Mouse (Mus musculus): ENCODE measurements around the gene Hp. TPM values are rescaled to one million over a fixed set of nuclear protein-coding genes. Genes with fewer than 3 reads are reported as not detected.

Hp gene
- polyA plus RNA-seq, 1 experiment from 2014 or later, result 0.29 TPM

DNA sequence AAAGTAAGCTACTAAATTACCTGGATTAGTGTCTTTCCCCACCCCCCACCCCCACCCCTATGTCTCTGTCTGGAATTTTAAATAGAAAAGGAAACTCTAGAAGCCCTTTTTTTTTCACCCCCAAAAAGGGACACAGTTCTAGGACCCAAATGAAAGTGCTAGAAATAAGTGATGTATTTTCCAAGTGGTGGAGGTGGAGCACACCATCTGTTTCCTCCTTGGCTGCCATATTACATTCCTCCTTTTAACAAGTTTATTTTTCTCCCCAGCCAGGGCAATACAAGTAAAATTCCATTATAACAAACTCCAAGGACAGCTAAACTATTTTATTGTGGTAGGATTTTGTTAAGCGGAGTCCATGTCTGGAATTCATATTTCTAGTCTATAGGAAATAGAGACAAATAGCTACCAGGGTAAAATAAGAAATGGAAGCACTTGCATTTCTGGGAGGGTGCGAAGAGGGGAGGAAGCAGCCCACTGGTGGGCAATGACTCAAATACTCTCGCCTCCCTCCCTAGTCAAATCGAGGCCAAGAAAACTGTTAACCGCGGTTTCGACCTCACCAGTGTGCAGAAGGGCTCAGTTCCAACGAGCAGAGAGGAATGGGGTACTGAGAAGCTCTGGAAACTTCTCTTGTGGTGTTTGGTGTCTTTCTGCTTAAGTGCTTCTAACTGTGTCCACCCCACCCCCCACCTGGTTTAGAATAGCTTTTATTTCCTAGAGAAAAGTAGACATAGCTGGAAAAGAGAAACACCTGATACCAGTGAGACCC, 36.0 kb downstream of the Hp start:
- H3K36me3 ChIP-seq, result peaks cover 24% of the 10 kb centered on the region
- H3K4me1 ChIP-seq (replicated peaks), result no peaks in the 10 kb centered on the region
- no peaks in the 10 kb centered on the region for H3K27me3 ChIP-seq
- H3K27ac ChIP-seq, result no peak overlapping the region
- no peak overlapping the region for H3K9ac ChIP-seq
- no peak overlapping the region for H3K4me2 ChIP-seq
- H3K9me3 ChIP-seq, result no peaks in the 10 kb centered on the region
- no peak for ATAC-seq (ENCODE audit: low FRiP score)
- no peak overlapping the region for H3K4me3 ChIP-seq
- 86% methylated on average over 8 of the region's 8 CpGs for WGBS

DNA sequence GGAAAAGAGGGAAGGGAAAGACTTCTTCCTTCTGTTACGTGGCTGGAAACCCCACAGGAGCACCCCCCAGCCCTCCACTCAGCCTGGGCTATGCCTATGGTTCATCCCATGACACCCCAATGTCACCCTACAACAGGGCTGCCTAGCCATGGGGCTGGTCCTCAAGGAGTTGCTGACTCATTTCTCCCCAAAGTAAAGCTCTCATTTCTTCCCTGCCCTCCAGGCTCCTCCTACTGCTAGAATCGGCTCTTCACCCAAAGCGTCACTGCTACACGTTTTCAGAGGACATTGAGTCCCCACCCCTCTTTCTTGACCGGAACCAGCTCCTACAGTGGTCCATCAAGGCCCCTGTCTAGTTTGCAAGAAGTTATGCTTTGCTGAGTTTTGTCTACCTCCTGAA, 36.8 kb downstream of the Hp start:
- H3K9ac ChIP-seq, result no peak overlapping the region
- H3K27me3 ChIP-seq, result no peaks in the 10 kb centered on the region
- H3K36me3 ChIP-seq, result peaks cover 16% of the 10 kb centered on the region
- ATAC-seq (ENCODE audit: low FRiP score), result no peak
- no peak overlapping the region for H3K4me2 ChIP-seq
- no peaks in the 10 kb centered on the region for H3K4me1 ChIP-seq (replicated peaks)
- WGBS, result 78% methylated on average over 5 of the region's 5 CpGs
- H3K9me3 ChIP-seq, result no peaks in the 10 kb centered on the region
- no peak overlapping the region for H3K27ac ChIP-seq
- no peak overlapping the region for H3K4me3 ChIP-seq

DNA sequence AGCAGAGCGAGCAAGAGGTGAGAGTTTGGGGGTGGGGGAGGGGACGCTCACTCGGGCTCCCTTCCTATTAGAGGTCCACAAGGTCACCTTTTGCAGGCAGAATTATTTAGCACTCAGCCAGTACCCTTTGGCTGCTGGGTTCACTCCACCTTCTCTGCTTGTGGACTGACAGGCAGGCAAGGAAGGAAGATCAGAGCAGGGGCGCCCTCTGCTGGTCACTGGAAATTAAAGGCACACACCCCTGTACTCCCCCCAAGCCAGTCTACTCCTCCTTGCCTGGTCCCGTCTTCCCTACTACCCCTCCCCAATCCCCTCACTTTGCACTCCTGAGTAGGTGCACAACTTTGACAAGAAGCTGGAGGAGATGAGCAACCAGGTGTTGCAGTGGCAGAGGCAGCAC, 42.3 kb downstream of the Hp start:
- no peak overlapping the region for H3K4me3 ChIP-seq
- H3K27ac ChIP-seq, result peak overlapping the region; percentile 75
- no peaks in the 10 kb centered on the region for H3K27me3 ChIP-seq
- H3K4me1 ChIP-seq (replicated peaks), result no peaks in the 10 kb centered on the region; the same call in 1 of the 2 replicates
- H3K9me3 ChIP-seq, result no peaks in the 10 kb centered on the region
- WGBS, result 7% methylated on average over 5 of the region's 5 CpGs
- no peaks in the 10 kb centered on the region for H3K36me3 ChIP-seq
- no peak overlapping the region for H3K4me2 ChIP-seq
- H3K9ac ChIP-seq, result no peak overlapping the region
- ATAC-seq (ENCODE audit: low FRiP score), result peak; percentile 79

DNA sequence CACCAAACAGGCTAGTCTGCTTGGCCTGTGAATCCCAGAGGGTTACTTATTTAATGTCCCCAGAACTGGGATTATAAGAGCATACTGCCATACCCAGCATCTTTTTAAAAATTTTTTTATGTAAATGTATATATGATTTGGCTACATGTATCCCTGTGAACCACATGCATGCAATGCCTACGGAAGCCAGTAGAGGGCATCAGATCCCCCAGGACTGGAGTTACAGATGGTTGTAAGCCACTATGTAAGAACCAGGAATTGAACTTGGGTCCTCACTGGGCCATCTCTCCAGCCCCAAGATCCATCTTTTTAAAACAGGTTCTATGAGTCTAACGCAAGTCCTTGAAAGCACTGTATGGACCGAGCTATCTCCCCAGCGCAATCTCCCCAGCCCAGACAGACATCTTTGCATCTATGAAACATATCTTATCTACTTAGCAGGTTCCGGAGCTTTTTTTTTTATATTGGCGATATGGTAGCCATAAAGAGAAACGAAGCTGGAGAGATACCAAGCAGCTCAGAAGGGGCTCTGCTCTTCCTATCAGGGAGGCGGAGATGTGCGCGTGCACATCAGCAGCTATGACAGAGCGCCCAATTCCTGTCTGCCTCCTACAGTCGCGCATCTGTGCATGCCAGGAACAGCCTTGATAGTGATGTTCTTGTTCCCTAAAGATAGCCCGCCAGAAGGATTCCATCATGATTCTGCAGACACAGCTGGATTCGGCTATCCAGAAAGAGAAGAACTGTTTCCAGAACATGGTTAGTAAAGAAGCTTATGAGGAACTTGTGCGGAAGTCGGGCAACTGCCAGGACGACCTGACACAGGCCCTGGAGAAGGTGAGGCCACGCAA, 43.6 kb downstream of the Hp start:
- Histone ChIP-seq H3K36me3 (no peaks in the 10 kb centered on the region), H3K4me1 (replicated peaks) (no peaks in the 10 kb centered on the region; the same call in 1 of the 2 replicates), H3K4me3 (no peak overlapping the region), H3K27ac (peak overlapping the region; percentile 75; the same call in 1 of the 2 replicates), H3K27me3 (no peaks in the 10 kb centered on the region), H3K9ac (no peak overlapping the region), H3K4me2 (no peak overlapping the region), H3K9me3 (no peaks in the 10 kb centered on the region)
- 86% methylated on average over 19 of the region's 19 CpGs for WGBS
- no peak for ATAC-seq (ENCODE audit: low FRiP score)

Other genes starting within 250 kb of the Hp start
- 2.4 and 3.4 TPM in 2 replicates for gene Pmfbp1, start 85.1 kb downstream of the Hp start, polyA plus RNA-seq (2015; fragmentation: Nextera tagmentation; extraction: Ambion mirVana)
- 17.7 and 18.4 TPM in 2 replicates for gene Dhx38, start 13.3 kb downstream of the Hp start, polyA plus RNA-seq (2015; fragmentation: Nextera tagmentation; extraction: Ambion mirVana)
- 30.8 and 32.4 TPM in 2 replicates for gene Txnl4b, start 13.3 kb downstream of the Hp start, polyA plus RNA-seq (2015; fragmentation: Nextera tagmentation; extraction: Ambion mirVana)
- gene Dhodh, start 29.5 kb upstream of the Hp start, polyA plus RNA-seq (2015; fragmentation: Nextera tagmentation; extraction: Ambion mirVana), result 31.5 and 33.4 TPM in 2 replicates
- 0.12 TPM in 2 replicates for gene Pkd1l3, start 35.3 kb upstream of the Hp start, polyA plus RNA-seq (2015; fragmentation: Nextera tagmentation; extraction: Ambion mirVana)
- 180 and 182 TPM in 2 replicates for gene Ist1, start 114.1 kb upstream of the Hp start, polyA plus RNA-seq (2015; fragmentation: Nextera tagmentation; extraction: Ambion mirVana)
- 77.0 and 78.9 TPM in 2 replicates for gene Zfp821, start 126.4 kb upstream of the Hp start, polyA plus RNA-seq (2015; fragmentation: Nextera tagmentation; extraction: Ambion mirVana)
- gene Atxn1l, start 158.6 kb upstream of the Hp start, polyA plus RNA-seq (2015; fragmentation: Nextera tagmentation; extraction: Ambion mirVana), result 3.8 and 4.4 TPM in 2 replicates
- gene Ap1g1, start 199.4 kb upstream of the Hp start, polyA plus RNA-seq (2015; fragmentation: Nextera tagmentation; extraction: Ambion mirVana), result 49.7 and 51.4 TPM in 2 replicates

Data from hindbrain, embryonic 13.5 days (tissue).